Mouse (Mus musculus) layer of hippocampus, adult 9-11 months (tissue): ENCODE measurements around the gene Nfasc.
A peak's percentile ranks its signal among the peaks of the same experiment; 100 is the strongest.

Source experiments
- DNase-seq: peaks from one replicate; pipeline ENCODE4 v3.0.0; 2022

The Nfasc gene

DNA sequence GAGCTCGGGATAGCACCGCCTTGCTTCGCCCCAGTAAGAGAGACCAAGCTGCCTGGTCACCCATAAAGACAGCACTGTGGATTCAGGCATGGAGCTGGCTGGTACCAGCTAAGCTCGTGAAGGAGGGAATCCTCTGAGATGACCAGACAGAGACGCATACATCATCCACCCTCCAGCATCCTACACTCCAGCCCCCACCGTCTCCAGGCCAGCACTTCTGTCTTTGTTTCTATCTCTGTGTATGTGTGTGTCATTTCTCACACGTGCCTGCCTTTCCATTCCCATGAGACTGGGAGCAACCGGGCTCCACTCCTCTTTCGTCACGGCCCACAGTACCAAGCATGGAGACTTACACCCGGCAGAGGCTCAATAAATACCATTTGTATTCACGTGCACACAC lies 9.3 kb downstream of the Nfasc start:
- peak; percentile 52 for DNase-seq

- DNase-seq = peak; percentile 92
These were observed 14.0 kb downstream of the Nfasc start for GRCm38 (mm10) chr1:132727548-132727947.

DNA sequence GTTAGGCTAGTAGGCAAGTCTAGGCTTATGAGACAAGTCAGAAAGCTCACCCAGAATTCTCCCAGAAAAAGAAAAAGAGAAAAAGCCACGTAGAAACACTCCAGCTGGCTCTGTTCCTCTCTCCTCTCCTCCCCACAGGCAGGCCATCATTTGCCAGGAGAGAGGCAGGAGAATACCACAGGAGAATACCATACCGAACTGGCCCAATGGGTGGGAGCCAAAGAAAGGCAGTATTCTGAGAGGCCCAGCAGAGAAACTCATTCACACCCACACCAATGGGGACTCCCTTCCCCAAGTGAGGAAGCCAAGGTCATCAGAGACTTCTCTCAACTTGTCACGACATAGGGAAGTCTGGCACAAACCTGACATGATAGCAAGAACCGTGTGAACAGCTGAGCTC lies 19.2 kb downstream of the Nfasc start:
- no peak for DNase-seq

GRCm38 (mm10) chr1:132721266-132721665 lies 20.3 kb downstream of the Nfasc start:
- DNase-seq = no peak

GRCm38 (mm10) chr1:132718225-132718624 lies 23.4 kb downstream of the Nfasc start:
- DNase-seq = no peak

- DNase-seq = no peak
These were observed 26.6 kb downstream of the Nfasc start for GRCm38 (mm10) chr1:132715044-132715443.

DNA sequence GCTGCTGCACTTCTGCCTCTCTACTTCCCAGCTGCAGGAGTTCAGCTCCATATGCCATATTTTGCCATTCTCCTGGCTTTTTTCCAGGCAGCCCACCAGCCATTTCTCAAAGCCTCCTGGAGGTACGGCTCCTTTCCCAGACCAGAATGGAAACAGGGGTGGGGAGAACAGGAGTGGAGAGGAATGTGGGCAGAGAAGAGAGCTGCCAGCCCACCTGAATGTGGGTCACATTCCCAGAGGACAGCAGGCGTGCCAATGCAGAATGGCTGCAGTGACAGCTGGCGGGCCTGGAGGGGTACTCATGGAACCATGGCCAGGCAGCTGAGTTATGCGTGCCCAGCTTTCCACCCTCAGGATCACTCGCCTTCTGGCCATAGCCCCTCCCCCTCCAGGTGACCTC lies 32.2 kb downstream of the Nfasc start:
- DNase-seq = no peak

DNA sequence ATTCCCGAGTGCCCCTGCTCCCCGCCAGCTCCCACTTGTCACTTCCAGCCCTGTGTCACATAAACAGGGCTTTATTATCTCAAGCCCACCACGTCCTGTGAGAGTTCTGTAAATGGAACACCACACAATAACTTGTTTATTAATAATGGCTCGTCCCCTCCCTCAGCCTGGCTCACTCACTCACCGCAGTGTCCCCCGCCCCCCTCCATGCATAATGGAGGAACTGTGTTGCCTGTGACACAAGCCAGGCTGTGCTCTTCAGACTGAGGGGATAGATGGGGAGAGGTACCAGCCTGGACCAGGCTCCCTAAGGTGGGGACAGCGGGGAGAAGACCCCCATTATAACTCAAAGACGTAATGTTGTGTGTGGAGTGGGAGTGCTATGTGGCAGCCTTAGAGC lies 34.3 kb downstream of the Nfasc start:
- DNase-seq = peak; percentile 64

DNA sequence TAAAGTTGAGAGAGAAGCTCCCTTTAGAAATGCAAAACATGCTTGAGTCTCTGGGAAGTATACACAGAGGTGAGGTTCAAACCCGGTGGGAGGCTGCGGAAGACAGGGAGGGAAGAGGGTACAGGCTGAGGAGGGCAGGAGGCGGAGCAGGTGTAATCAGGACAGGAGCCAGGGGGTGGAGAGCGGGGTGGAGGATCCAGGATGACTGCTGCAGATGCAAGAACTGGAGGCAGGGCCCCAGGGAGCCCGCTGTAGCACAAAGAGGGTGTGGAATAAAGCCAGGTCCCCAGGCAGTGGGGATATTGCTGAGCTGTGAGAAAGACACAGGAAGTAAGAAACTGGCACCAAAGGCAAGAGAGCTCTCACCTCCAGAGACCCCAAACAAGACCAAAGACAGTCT lies 38.1 kb downstream of the Nfasc start:
- no peak for DNase-seq

- no peak for DNase-seq
These were observed 44.7 kb downstream of the Nfasc start for GRCm38 (mm10) chr1:132696926-132697325.

DNA sequence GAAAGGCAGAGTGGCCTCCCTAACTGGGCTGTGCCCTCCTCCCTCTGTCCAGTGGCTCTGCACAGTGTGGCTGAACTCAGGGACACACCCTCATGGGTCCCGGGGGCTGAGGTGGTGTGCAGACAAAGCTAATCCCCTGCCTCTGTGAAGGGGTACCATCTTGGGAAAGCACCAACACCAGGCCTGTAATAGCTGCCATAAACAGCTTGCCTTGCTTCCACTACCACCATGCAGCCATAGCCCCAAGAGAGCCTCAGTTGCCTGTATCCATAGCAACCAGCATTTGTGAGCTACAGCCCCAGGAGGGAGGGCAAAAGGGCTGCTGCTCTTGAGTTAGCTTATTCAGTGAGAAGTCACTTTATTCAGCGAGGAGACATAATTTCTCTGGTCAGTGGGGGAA lies 45.4 kb downstream of the Nfasc start:
- DNase-seq = no peak

DNA sequence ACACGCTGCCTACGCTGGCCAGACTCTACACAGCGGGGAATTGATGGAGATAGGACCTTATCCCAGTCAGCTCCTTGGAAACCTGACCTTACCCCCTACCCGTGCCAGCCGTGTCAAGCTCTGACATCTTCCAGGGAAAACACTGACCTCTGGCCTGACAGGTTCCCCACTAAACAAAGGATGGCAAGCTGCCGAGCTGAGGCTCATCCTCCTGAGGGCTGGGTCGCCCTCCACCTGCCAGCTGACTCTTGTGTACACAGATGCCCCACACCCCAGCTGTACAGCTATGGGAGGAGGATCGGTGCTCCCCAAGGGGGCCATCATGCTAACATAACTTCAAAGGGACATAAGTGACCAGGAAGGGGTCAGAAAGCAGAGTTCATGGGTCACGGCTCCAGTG lies 47.6 kb downstream of the Nfasc start:
- DNase-seq = no peak

- no peak for DNase-seq
These were observed 52.4 kb downstream of the Nfasc start for GRCm38 (mm10) chr1:132689181-132689580.

DNA sequence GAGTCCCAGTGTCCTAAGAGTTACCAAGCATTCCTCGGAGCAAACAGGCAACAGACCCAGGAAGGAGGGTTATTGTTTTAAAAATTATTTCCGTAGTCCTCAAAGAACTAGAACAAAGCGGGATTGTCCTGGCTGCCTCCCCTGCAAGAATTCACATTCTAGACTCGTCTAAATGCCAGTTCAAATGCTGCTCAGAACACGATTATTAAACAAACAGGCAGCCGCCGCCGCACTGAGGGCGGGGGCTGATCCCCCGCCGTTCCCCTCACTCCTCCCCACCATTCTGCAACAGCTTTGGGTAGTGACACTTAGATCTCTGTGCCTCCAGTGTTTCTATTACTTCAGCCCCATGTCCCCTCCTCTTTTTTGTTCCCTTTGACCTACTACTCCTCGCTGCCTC lies 62.7 kb downstream of the Nfasc start:
- DNase-seq = no peak

DNA sequence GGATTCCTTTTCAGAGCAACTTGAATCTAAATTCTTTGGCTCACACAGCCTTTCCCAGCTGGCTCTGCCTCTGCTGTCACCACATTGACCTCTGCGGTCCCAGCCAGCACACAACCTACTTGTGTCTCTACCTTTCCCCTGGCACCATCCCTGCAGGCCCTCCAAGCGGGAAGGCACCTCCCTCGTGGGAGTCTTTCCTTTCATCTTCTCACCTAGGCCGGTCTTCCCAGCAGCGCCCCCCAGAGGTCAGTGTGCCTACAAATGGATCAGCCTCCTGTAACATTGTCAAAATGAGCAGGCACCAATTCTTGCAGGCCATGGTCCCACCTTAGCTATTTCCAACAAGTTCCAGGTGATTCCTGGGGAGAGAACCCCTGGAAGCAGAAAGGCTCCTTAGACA lies 63.5 kb downstream of the Nfasc start:
- DNase-seq = no peak

DNA sequence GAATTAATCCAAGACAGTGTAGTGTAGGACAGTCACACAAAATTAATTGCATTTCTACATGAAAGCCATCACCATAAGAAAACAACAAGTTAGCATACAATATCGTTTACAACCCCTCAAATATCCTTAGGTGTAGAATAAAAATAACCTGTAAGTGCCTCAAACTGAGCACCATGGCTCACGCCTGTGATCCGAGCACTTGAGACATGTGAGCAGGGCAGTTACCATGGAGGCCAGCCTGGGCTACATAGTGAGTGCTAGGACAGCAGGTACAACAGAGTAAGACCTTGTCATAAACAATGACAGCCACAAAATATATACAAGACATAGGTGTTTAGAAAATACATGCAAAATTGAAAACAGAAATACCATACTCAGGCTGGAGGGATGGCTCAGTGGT lies 68.9 kb downstream of the Nfasc start:
- no peak for DNase-seq

GRCm38 (mm10) chr1:132669200-132669599 lies 72.4 kb downstream of the Nfasc start:
- DNase-seq = no peak

GRCm38 (mm10) chr1:132660354-132660753 lies 81.2 kb downstream of the Nfasc start:
- no peak for DNase-seq

DNA sequence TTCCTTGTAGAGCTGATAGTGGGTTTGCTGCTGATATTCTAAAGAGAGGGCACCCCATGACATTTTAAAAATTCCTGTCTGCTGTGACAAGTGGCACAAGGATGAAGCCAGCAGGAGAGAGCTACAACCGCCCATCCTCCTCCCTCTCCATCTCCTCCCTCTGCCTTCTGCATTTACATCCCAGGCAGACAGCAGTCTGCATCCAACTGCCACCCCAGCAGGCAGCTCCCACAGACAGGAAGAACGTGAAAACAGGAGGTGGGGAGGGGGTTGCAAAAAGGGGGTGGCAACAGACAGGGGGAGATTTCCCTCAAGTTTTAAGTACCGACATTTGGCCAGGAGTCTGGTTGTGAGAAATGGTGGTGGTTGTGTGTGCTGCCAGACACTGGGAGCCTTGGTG lies 82.0 kb downstream of the Nfasc start:
- DNase-seq = peak; percentile 77

- no peak for DNase-seq
These were observed 86.0 kb downstream of the Nfasc start for GRCm38 (mm10) chr1:132655611-132656010.

- no peak for DNase-seq
These were observed 86.8 kb downstream of the Nfasc start for GRCm38 (mm10) chr1:132654769-132655168.

DNA sequence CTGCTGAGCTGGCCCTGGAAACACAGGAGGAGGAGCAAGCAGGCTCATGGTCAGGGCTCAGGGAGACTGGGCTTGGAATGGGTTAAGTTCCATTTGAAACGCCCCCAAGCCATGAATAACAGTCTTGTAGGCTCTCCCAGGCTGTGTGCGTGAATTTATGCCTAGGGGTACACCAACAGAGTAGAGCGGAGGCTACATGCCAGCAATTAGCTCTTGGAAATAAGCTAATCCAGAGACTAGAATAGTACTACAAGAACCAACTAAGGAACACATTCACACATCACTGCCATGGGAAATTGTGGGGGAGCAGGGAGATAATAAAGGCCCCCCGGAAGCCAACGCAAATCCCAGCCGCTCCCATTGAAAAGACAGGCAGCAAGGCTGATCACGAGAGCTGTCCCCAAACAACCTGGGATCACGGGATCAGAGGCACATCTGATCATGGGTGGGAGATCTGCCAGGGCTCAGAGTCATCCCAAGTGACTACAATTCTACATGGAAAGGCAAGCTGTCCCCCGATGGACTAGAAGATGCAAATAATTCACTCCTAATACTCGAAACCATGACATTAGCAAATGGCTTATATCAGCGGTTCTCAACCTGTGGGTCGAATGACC lies 87.6 kb downstream of the Nfasc start:
- peak; percentile 82 for DNase-seq

- DNase-seq = no peak
These were observed 88.4 kb downstream of the Nfasc start for GRCm38 (mm10) chr1:132653161-132653560.

GRCm38 (mm10) chr1:132650680-132651079 lies 90.9 kb downstream of the Nfasc start:
- no peak for DNase-seq

GRCm38 (mm10) chr1:132647958-132648357 lies 93.6 kb downstream of the Nfasc start:
- DNase-seq = no peak
